Mouse (Mus musculus) midbrain, embryonic 11.5 days (tissue): ENCODE results near the gene Gzmk. TPM values are rescaled to one million over a fixed set of nuclear protein-coding genes. Genes with fewer than 3 reads are reported as not detected.
A peak's percentile ranks its signal among the peaks of the same experiment; 100 is the strongest.

ENCODE experiments used
- ATAC-seq: fragments of 200-750 bp; cut with Nextera tagmentation; 2 replicates; pipeline ENCODE4 v1.8.0; 2017; ENCODE audit warnings: moderate TSS enrichment, moderate library complexity; ENCODE audit not compliant: low FRiP score
- DNase-seq: peaks from one replicate; pipeline ENCODE4 v3.0.0; 2015; ENCODE audit warnings: low spot score; ENCODE audit errors: missing footprints
- H3K27ac ChIP-seq: fragments of 300-500 bp; sonication (generic); 2 replicates; pipeline ENCODE4 v1.5.1; 2014; ENCODE audit warnings: low read depth, low read length
- H3K27me3 ChIP-seq: fragments of 300-500 bp; sonication (generic); 2 replicates; pipeline ENCODE4 v1.6.1; 2014; ENCODE audit warnings: mild to moderate bottlenecking, low read length, moderate library complexity, mixed read lengths; ENCODE audit not compliant: control insufficient read depth, insufficient read depth
- H3K36me3 ChIP-seq: fragments of 300-500 bp; sonication (generic); 2 replicates; pipeline ENCODE4 v1.6.1; 2014; ENCODE audit warnings: mild to moderate bottlenecking, low read length, moderate library complexity, mixed read lengths; ENCODE audit not compliant: control insufficient read depth, insufficient read depth
- H3K4me1 ChIP-seq: fragments of 300-500 bp; sonication (generic); 2 replicates; pipeline ENCODE4 v1.6.1; 2014; ENCODE audit warnings: low read length; ENCODE audit not compliant: control insufficient read depth, insufficient read depth
- H3K4me2 ChIP-seq: fragments of 300-500 bp; sonication (generic); 2 replicates; pipeline ENCODE4 v1.6.1; 2014; ENCODE audit warnings: mild to moderate bottlenecking, moderate library complexity
- H3K4me3 ChIP-seq: fragments of 300-500 bp; sonication (generic); 2 replicates; pipeline ENCODE4 v1.5.1; 2014; ENCODE audit warnings: low read depth, low read length
- H3K9ac ChIP-seq: fragments of 300-500 bp; sonication (generic); 2 replicates; pipeline ENCODE4 v1.6.1; 2014; ENCODE audit warnings: low read length
- H3K9me3 ChIP-seq: fragments of 300-500 bp; sonication (generic); 2 replicates; pipeline ENCODE4 v1.6.1; 2016; ENCODE audit warnings: low read length; ENCODE audit not compliant: control insufficient read depth
- WGBS: fragments of 180-500 bp; shearing (Covaris S2); extraction: QIAGEN DNeasy Blood & Tissue Kit; methylation state at CpG from one replicate; pipeline ENCODE4 v1.1.7; 2014; 5-methylcytosine and 5-hydroxymethylcytosine counted together
- polyA plus RNA-seq: library from polyadenylated mRNA; unstranded; fragments of >200 nt; fragmentation: Nextera tagmentation; extraction: Ambion mirVana; gene quantifications from 2 replicates; pipeline ENCODE4 v1.2.1, GENCODE M21; 2014

Gzmk gene
- polyA plus RNA-seq, 1 experiment from 2014 or later: not detected

- no peak for DNase-seq
- H3K27me3 ChIP-seq: no peaks in the 10 kb centered on the region
- H3K9ac ChIP-seq: no peak overlapping the region
- no peak overlapping the region for H3K4me3 ChIP-seq
- WGBS: 76% methylated on average over 3 of the region's 3 CpGs
- H3K27ac ChIP-seq: no peak overlapping the region
- no peak for ATAC-seq
- no peak overlapping the region for H3K4me2 ChIP-seq
- no peaks in the 10 kb centered on the region for H3K36me3 ChIP-seq
- no peaks in the 10 kb centered on the region for H3K9me3 ChIP-seq
- no peaks in the 10 kb centered on the region for H3K4me1 ChIP-seq
These were observed 13.3 kb downstream of the Gzmk start for GRCm38 (mm10) chr13:113212401-113212800.

GRCm38 (mm10) chr13:113211345-113211744, 14.4 kb downstream of the Gzmk start:
- H3K9ac ChIP-seq: no peak overlapping the region
- no peak overlapping the region for H3K4me3 ChIP-seq
- no peaks in the 10 kb centered on the region for H3K36me3 ChIP-seq
- H3K27me3 ChIP-seq: no peaks in the 10 kb centered on the region
- 79% methylated on average over 15 of the region's 15 CpGs for WGBS
- H3K4me1 ChIP-seq: no peaks in the 10 kb centered on the region
- no peak for ATAC-seq
- no peak for DNase-seq
- H3K4me2 ChIP-seq: no peak overlapping the region
- H3K27ac ChIP-seq: no peak overlapping the region
- H3K9me3 ChIP-seq: no peaks in the 10 kb centered on the region

- H3K27me3 ChIP-seq: no peaks in the 10 kb centered on the region
- H3K27ac ChIP-seq: no peak within 1 kb of the TSS
- WGBS: 56% methylated on average over 15 of the region's 15 CpGs
- H3K9me3 ChIP-seq: no peaks in the 10 kb centered on the region
- no peak within 1 kb of the TSS for H3K4me2 ChIP-seq
- H3K36me3 ChIP-seq: no peaks in the 10 kb centered on the region
- no peaks in the 10 kb centered on the region for H3K4me1 ChIP-seq
- ATAC-seq (no peak), DNase-seq (no peak)
- no peak within 1 kb of the TSS for H3K4me3 ChIP-seq
- no peak within 1 kb of the TSS for H3K9ac ChIP-seq
These were observed 16.1 kb downstream of the Gzmk start, which contains the start of gene Esm1 for GRCm38 (mm10) chr13:113209624-113210023. Esm1 (plus strand) TSS chr13:113209659.

GRCm38 (mm10) chr13:113205346-113205745, 20.4 kb downstream of the Gzmk start:
- Histone ChIP-seq H3K4me1 (no peaks in the 10 kb centered on the region), H3K27me3 (no peaks in the 10 kb centered on the region), H3K27ac (no peak overlapping the region), H3K9ac (no peak overlapping the region), H3K36me3 (no peaks in the 10 kb centered on the region), H3K4me2 (no peak overlapping the region), H3K4me3 (no peak overlapping the region), H3K9me3 (no peaks in the 10 kb centered on the region)
- DNase-seq (no peak), ATAC-seq (no peak)
- WGBS: 91% methylated on average over 5 of the region's 5 CpGs

- Histone ChIP-seq H3K27ac (no peak overlapping the region), H3K9ac (no peak overlapping the region), H3K4me1 (no peaks in the 10 kb centered on the region), H3K4me2 (no peak overlapping the region), H3K27me3 (no peaks in the 10 kb centered on the region), H3K9me3 (no peaks in the 10 kb centered on the region), H3K4me3 (no peak overlapping the region), H3K36me3 (no peaks in the 10 kb centered on the region)
- no peak for DNase-seq
- ATAC-seq: no peak
- WGBS: 77% methylated on average over 5 of the region's 5 CpGs
These were observed 22.6 kb downstream of the Gzmk start for GRCm38 (mm10) chr13:113203146-113203545.

DNA sequence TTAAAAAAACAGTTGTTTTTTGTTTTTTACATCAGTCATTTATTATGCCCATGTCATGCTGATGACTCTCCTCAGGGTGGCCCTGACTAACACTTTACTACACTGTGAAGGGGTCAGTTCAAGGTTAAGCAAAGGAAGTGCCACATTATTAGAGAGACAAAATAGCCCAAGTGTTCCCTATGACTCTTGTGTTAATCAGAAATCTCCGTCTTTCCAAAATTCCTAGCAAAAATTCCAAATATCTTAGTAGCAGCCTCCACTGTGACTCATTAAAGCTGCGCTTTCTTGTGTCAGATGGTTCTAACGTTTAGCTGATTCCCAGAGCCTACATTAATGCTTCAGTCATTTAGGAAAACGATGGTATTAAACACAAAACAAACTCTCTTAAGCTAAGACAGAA, 23.5 kb downstream of the Gzmk start:
- peaks cover 7% of the 10 kb centered on the region; the same call in 1 of the 2 replicates for H3K4me1 ChIP-seq
- DNase-seq (no peak), ATAC-seq (no peak)
- no peaks in the 10 kb centered on the region for H3K27me3 ChIP-seq
- no peak overlapping the region for H3K27ac ChIP-seq
- H3K9ac ChIP-seq: no peak overlapping the region
- H3K9me3 ChIP-seq: no peaks in the 10 kb centered on the region
- no peaks in the 10 kb centered on the region for H3K36me3 ChIP-seq
- no peak overlapping the region for H3K4me2 ChIP-seq
- H3K4me3 ChIP-seq: no peak overlapping the region
- 69% methylated on average over 4 of the region's 4 CpGs for WGBS

DNA sequence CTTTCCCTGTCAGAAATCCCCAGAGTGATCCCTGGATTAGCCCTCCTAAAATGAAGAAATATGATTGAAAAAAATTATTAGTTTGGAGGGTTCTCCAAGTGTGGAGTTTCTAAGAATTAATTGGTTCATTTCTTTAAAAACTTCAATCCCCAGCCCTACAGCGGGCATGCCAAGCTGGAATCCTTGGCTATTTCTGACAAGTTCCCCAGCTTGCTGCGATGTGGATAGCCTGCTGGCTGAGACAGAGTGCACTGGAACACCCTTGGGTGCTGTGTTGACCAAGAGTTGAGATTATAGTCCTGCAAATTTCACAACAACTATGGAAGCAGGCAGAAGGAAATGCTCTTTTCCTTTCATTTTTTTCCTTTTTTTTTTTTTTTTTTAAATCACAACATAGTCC, 24.1 kb downstream of the Gzmk start:
- no peaks in the 10 kb centered on the region for H3K36me3 ChIP-seq
- H3K4me1 ChIP-seq: peaks cover 9% of the 10 kb centered on the region; the same call in 1 of the 2 replicates
- 90% methylated on average over 2 of the region's 2 CpGs for WGBS
- H3K4me2 ChIP-seq: no peak overlapping the region
- no peak overlapping the region for H3K27ac ChIP-seq
- no peaks in the 10 kb centered on the region for H3K27me3 ChIP-seq
- no peaks in the 10 kb centered on the region for H3K9me3 ChIP-seq
- ATAC-seq (no peak), DNase-seq (no peak)
- H3K9ac ChIP-seq: no peak overlapping the region
- H3K4me3 ChIP-seq: no peak overlapping the region

- Histone ChIP-seq H3K36me3 (no peaks in the 10 kb centered on the region), H3K27me3 (no peaks in the 10 kb centered on the region), H3K9me3 (no peaks in the 10 kb centered on the region), H3K4me2 (no peak overlapping the region), H3K9ac (no peak overlapping the region), H3K4me1 (peaks cover 9% of the 10 kb centered on the region; the same call in 1 of the 2 replicates), H3K27ac (no peak overlapping the region), H3K4me3 (no peak overlapping the region)
- ATAC-seq: no peak
- no peak for DNase-seq
- 71% methylated on average over 8 of the region's 8 CpGs for WGBS
These were observed 25.0 kb downstream of the Gzmk start for GRCm38 (mm10) chr13:113200726-113201125.

GRCm38 (mm10) chr13:113199331-113199730, 26.4 kb downstream of the Gzmk start:
- Histone ChIP-seq H3K27ac (no peak overlapping the region), H3K4me2 (no peak overlapping the region), H3K27me3 (no peaks in the 10 kb centered on the region), H3K4me3 (no peak overlapping the region), H3K4me1 (peaks cover 9% of the 10 kb centered on the region; the same call in 1 of the 2 replicates), H3K36me3 (no peaks in the 10 kb centered on the region), H3K9me3 (no peaks in the 10 kb centered on the region), H3K9ac (no peak overlapping the region)
- ATAC-seq (peak; percentile 63), DNase-seq (no peak)
- 53% methylated on average over 3 of the region's 3 CpGs for WGBS
